16 mouse cellular contexts compared by ENCODE assay signal in the genomic region with DNA sequence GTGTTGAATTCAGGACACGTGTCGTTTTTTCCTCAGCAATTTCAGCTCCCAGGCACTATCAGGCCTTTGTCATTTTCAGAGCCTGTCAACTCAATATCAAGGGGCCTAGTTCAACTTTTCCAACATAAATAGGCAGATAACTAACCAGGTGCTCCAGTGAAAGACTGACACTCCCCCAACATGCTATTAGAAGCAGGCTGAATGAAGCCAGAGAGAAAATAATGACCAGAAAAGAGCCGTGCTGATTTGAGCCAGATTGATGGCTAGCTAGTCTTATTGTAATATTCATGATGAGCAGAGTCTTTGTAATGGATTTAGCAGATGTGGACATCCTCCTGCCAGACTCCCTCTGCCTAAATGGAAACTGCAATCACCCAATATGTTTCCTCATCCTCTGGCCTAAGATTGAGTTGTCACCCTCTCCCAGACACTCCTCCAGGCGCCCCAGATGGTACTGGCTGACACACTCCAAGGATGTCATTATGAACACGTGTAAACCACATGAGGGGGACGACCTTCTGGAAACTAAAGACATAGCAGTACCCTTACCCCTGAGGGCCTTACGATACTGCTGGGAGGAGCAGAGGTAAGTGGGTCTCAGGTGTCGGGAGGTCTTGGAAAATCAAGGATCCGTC.
DNase-seq lines count a peak whose midpoint lies in the region; ATAC-seq lines count a peak whose summit lies in the region.
"Had no signal": no experiment of that assay in that cellular context is flagged by ENCODE, and none has a peak within 500 bp of the region (broad histone marks: within the 10 kb centered on the region; RNA-seq: fewer than 3 reads in every experiment).

No protein-coding gene starts in this region.

- H3K36me3 ChIP-seq in hindbrain, embryonic 14.5 days (replicated peaks; ENCODE audit: control insufficient read depth, insufficient read depth) = no peaks in the 10 kb centered on the region
- H3K36me3 ChIP-seq in midbrain, embryonic 15.5 days (replicated peaks) = no peaks in the 10 kb centered on the region

- peak; percentile 77 for ATAC-seq in hindbrain, embryonic 14.5 days (ENCODE audit: low FRiP score)
- ATAC-seq in midbrain, embryonic 15.5 days (replicated peaks) = peak; percentile 86; the same call in 1 of the 2 replicates
- ATAC-seq in activated CD4-positive, CD25-positive, alpha-beta regulatory T cell, adult 4 months = no peak

- H3K4me1 ChIP-seq in hindbrain, embryonic 14.5 days (replicated peaks; ENCODE audit: control insufficient read depth, insufficient read depth, low read length) = 0 out of 2 replicates have a peak, but pooled peaks cover 3% of the 10 kb centered on the region
- H3K4me1 ChIP-seq in midbrain, embryonic 15.5 days = no peaks in the 10 kb centered on the region

- H3K9ac ChIP-seq in hindbrain, embryonic 14.5 days = no peak overlapping the region
- no peak overlapping the region for H3K9ac ChIP-seq in midbrain, embryonic 15.5 days
- H3K9ac ChIP-seq: liver, embryonic 14.5 days had no signal

- 0 out of 2 replicates have a peak overlapping the region, but pooled peaks have one; percentile 6 for H3K27ac ChIP-seq in hindbrain, embryonic 14.5 days
- no peak overlapping the region for H3K27ac ChIP-seq in midbrain, embryonic 15.5 days
- H3K27ac ChIP-seq: liver, embryonic 14.5 days had no signal

- no peak overlapping the region for H3K4me2 ChIP-seq in hindbrain, embryonic 14.5 days (replicated peaks)
- H3K4me2 ChIP-seq in midbrain, embryonic 15.5 days = no peak overlapping the region

- no peak overlapping the region for H3K4me3 ChIP-seq in hindbrain, embryonic 14.5 days (replicated peaks; ENCODE audit: low read length)
- H3K4me3 ChIP-seq in midbrain, embryonic 15.5 days = no peak overlapping the region

- no peaks in the 10 kb centered on the region for H3K27me3 ChIP-seq in hindbrain, embryonic 14.5 days (ENCODE audit: control insufficient read depth, insufficient read depth, low read length)
- no peaks in the 10 kb centered on the region for H3K27me3 ChIP-seq in midbrain, embryonic 15.5 days (replicated peaks)

- 33% methylated on average over 9 of the region's 9 CpGs for WGBS in hindbrain, embryonic 14.5 days
- WGBS in midbrain, embryonic 15.5 days = 51% methylated on average over 9 of the region's 9 CpGs

- H3K9me3 ChIP-seq in hindbrain, embryonic 14.5 days (ENCODE audit: control insufficient read depth, low read length) = peaks cover 1% of the 10 kb centered on the region; the same call in 1 of the 2 replicates
- H3K9me3 ChIP-seq in midbrain, embryonic 15.5 days = no peaks in the 10 kb centered on the region

- peak; percentile 33 for DNase-seq in embryo, embryonic 10 days (ENCODE audit: low spot score)
- no peak for DNase-seq in embryo, embryonic 9.5 days (ENCODE audit: extremely low spot score)
- peak; percentile 41 for DNase-seq in embryo, embryonic 11 days
- no peak for DNase-seq in hindbrain, embryonic 14.5 days (ENCODE audit: low spot score)
- no peak for DNase-seq in kidney, postnatal 4 days
- DNase-seq in layer of hippocampus, postnatal 36 days = no peak
- DNase-seq: adrenal gland, postnatal 14 days; cerebellum, postnatal 36 days; gastrocnemius, postnatal 14 days; kidney, postnatal 14 days; lung, postnatal 14 days; right cerebral cortex, adult 18-20 months; thymus, adult 2 months had no signal

Comparison
In these comparisons a context has a peak if more than half of its experiments do, and no peak if none do; other contexts are left out.
1. DNase-seq: peak in embryo, embryonic 10 days (single experiment) and embryo, embryonic 11 days (single experiment); none in embryo, embryonic 9.5 days (single experiment), hindbrain, embryonic 14.5 days (single experiment), kidney, postnatal 4 days (0 of 2) and layer of hippocampus, postnatal 36 days (0 of 2).